ENCODE assay signal across 8 mouse cellular contexts in genomic region chr11:115153699-115154292, GRCm38 (mm10). TPM values are rescaled to one million over a fixed set of nuclear protein-coding genes. Genes with fewer than 3 reads are reported as not detected.
DNase-seq lines count a peak whose midpoint lies in the region; ATAC-seq and TF ChIP-seq lines count a peak whose summit lies in the region.

No protein-coding gene starts in this region.

- peak overlapping the region; percentile 56 for H3K27ac ChIP-seq in CH12.LX (ENCODE audit: insufficient read depth, low read depth)
- H3K27ac ChIP-seq in embryonic facial prominence, embryonic 13.5 days = no peak overlapping the region
- H3K27ac ChIP-seq in heart, embryonic 14.5 days (replicated peaks in 1 of 2; ENCODE audit: control insufficient read depth in 1 of 2, insufficient read depth in 1 of 2, low read depth in 2 of 2, low read length in 2 of 2) = no peak overlapping the region
- no peak overlapping the region for H3K27ac ChIP-seq in kidney, postnatal 0 days
- no peak overlapping the region for H3K27ac ChIP-seq in lung, embryonic 14.5 days (ENCODE audit: low read depth)
- no peak overlapping the region for H3K27ac ChIP-seq in neural tube, embryonic 15.5 days (replicated peaks)

- peak; percentile 75 for TF ChIP-seq POLR2A in CH12.LX (IDR thresholded peaks at IDR 0.05; ENCODE audit: low read depth, low read length)

- 1% methylated on average over 32 of the region's 35 CpGs for WGBS in embryonic facial prominence, embryonic 13.5 days
- under 1% methylated on average over 35 of the region's 35 CpGs for WGBS in heart, embryonic 14.5 days
- under 1% methylated on average over 35 of the region's 35 CpGs for WGBS in kidney, postnatal 0 days
- WGBS in lung, embryonic 14.5 days = under 1% methylated on average over 35 of the region's 35 CpGs
- under 1% methylated on average over 31 of the region's 35 CpGs for WGBS in neural tube, embryonic 15.5 days

- H3K79me2 ChIP-seq in CH12.LX (replicated peaks; ENCODE audit: control insufficient read depth, extremely low read depth, insufficient read depth, poor library complexity, severe bottlenecking) = no peaks in the 10 kb centered on the region

- TF ChIP-seq RAD21 in CH12.LX (IDR thresholded peaks at IDR 0.05; ENCODE audit: low read depth, low read length) = no peak; the same call in none of the 2 replicates

- dilution Hi-C loops in CH12.LX (cut with MboI; ENCODE audit: extremely low pct_ligation_motif_present, extremely low pct_unique_long_range_greater_than_20kb, low sequenced_read_pairs) = no loop called here

- ATAC-seq in embryonic facial prominence, embryonic 13.5 days (ENCODE audit: insufficient number of reproducible peaks, insufficient read depth, low FRiP score, low TSS enrichment, low read depth) = 0 out of 2 replicates have a peak, but pooled peaks have one; percentile 39
- ATAC-seq in heart, embryonic 14.5 days (ENCODE audit: insufficient number of reproducible peaks, insufficient read depth, low FRiP score, low read depth) = peak; percentile 51
- peak; percentile 77 for ATAC-seq in kidney, postnatal 0 days (replicated peaks; ENCODE audit: low FRiP score, low read depth)
- ATAC-seq in lung, embryonic 14.5 days (ENCODE audit: insufficient read depth) = peak; percentile 62; the same call in 1 of the 2 replicates
- ATAC-seq in neural tube, embryonic 15.5 days (ENCODE audit: low FRiP score) = peak; percentile 52; the same call in 1 of the 2 replicates

- in situ Hi-C loops in CH12.LX (cut with MboI; ENCODE audit: low pct_ligation_motif_present, low pct_unique_long_range_greater_than_20kb, low sequenced_read_pairs) = no loop called here

- peak overlapping the region; percentile 55 for H3K4me2 ChIP-seq in CH12.LX (ENCODE audit: insufficient read depth, low read depth, poor library complexity, severe bottlenecking)
- peak overlapping the region; percentile 53 for H3K4me2 ChIP-seq in embryonic facial prominence, embryonic 13.5 days
- H3K4me2 ChIP-seq in heart, embryonic 14.5 days (ENCODE audit: low read length) = peak overlapping the region; percentile 58
- peak overlapping the region; percentile 45 for H3K4me2 ChIP-seq in kidney, postnatal 0 days (ENCODE audit: low read length)
- H3K4me2 ChIP-seq in lung, embryonic 14.5 days = peak overlapping the region; percentile 53
- H3K4me2 ChIP-seq in neural tube, embryonic 15.5 days = peak overlapping the region; percentile 52

- TF ChIP-seq CTCF in CH12.LX (conservative IDR thresholded peaks at IDR 0.05 in 1 of 2, IDR thresholded peaks at IDR 0.05 in 1 of 2; ENCODE audit: low read depth in 2 of 2, low read length in 2 of 2) = peak; percentile 72 to 100
- peak; percentile 92 for TF ChIP-seq CTCF in kidney, postnatal 0 days (IDR thresholded peaks at IDR 0.05; ENCODE audit: low read depth)
- peak; percentile 89 for TF ChIP-seq CTCF in lung, embryonic 14.5 days (IDR thresholded peaks at IDR 0.05; ENCODE audit: low read depth)

- H3K4me1 ChIP-seq in CH12.LX (ENCODE audit: control insufficient read depth in 1 of 2, insufficient read depth in 2 of 2) = peaks cover 40 to 66% of the 10 kb centered on the region in 2 experiments
- peaks cover 30% of the 10 kb centered on the region for H3K4me1 ChIP-seq in embryonic facial prominence, embryonic 13.5 days
- H3K4me1 ChIP-seq in heart, embryonic 14.5 days (ENCODE audit: control insufficient read depth in 2 of 2, insufficient read depth in 2 of 2, low read length in 2 of 2) = peaks cover 12 to 21% of the 10 kb centered on the region in 2 experiments
- H3K4me1 ChIP-seq in kidney, postnatal 0 days (replicated peaks; ENCODE audit: insufficient read depth, low read length) = peaks cover 3% of the 10 kb centered on the region; the same call in 1 of the 2 replicates
- H3K4me1 ChIP-seq in lung, embryonic 14.5 days (ENCODE audit: insufficient read depth) = peaks cover 7% of the 10 kb centered on the region
- peaks cover 25% of the 10 kb centered on the region for H3K4me1 ChIP-seq in neural tube, embryonic 15.5 days

- H3K9me3 ChIP-seq in CH12.LX (replicated peaks; ENCODE audit: low read length) = peaks cover 16% of the 10 kb centered on the region
- H3K9me3 ChIP-seq in embryonic facial prominence, embryonic 13.5 days = peaks cover 3% of the 10 kb centered on the region; the same call in 1 of the 2 replicates
- 0 out of 2 replicates have a peak, but pooled peaks cover 6% of the 10 kb centered on the region for H3K9me3 ChIP-seq in heart, embryonic 14.5 days (ENCODE audit: control insufficient read depth, low read length)
- no peaks in the 10 kb centered on the region for H3K9me3 ChIP-seq in kidney, postnatal 0 days (replicated peaks; ENCODE audit: low read length)
- H3K9me3 ChIP-seq in lung, embryonic 14.5 days (ENCODE audit: low read depth, low read length) = no peaks in the 10 kb centered on the region
- no peaks in the 10 kb centered on the region for H3K9me3 ChIP-seq in neural tube, embryonic 15.5 days (replicated peaks)

- DNase-seq in CH12.LX (ENCODE audit: extremely low read depth) = peak; percentile 96
- peak; percentile 79 to 86 for DNase-seq in adrenal gland, postnatal 36 days
- DNase-seq in kidney, postnatal 0 days (ENCODE audit: low spot score) = peak; percentile 84
- DNase-seq in lung, embryonic 14.5 days = peak; percentile 81
- DNase-seq in thymus, postnatal 0 days (ENCODE audit: low spot score) = peak; percentile 89

- no peaks in the 10 kb centered on the region for H3K36me3 ChIP-seq in CH12.LX (replicated peaks in 1 of 2; ENCODE audit: control insufficient read depth in 1 of 2, insufficient read depth in 1 of 2, low read length in 1 of 2)
- no peaks in the 10 kb centered on the region for H3K36me3 ChIP-seq in embryonic facial prominence, embryonic 13.5 days
- no peaks in the 10 kb centered on the region for H3K36me3 ChIP-seq in heart, embryonic 14.5 days (ENCODE audit: control insufficient read depth, insufficient read depth, low read length)
- H3K36me3 ChIP-seq in kidney, postnatal 0 days (ENCODE audit: insufficient read depth, low read length) = no peaks in the 10 kb centered on the region
- H3K36me3 ChIP-seq in lung, embryonic 14.5 days (ENCODE audit: insufficient read depth) = no peaks in the 10 kb centered on the region
- no peaks in the 10 kb centered on the region for H3K36me3 ChIP-seq in neural tube, embryonic 15.5 days

- peak overlapping the region; percentile 30; the same call in 1 of the 2 replicates for H3K9ac ChIP-seq in CH12.LX (ENCODE audit: insufficient read depth, low read depth)
- H3K9ac ChIP-seq in embryonic facial prominence, embryonic 13.5 days = 0 out of 2 replicates have a peak overlapping the region, but pooled peaks have one; percentile 33
- H3K9ac ChIP-seq in heart, embryonic 14.5 days (ENCODE audit: low read length) = peak overlapping the region; percentile 38; the same call in 1 of the 2 replicates
- H3K9ac ChIP-seq in kidney, postnatal 0 days (ENCODE audit: low read depth, low read length) = no peak overlapping the region
- 0 out of 2 replicates have a peak overlapping the region, but pooled peaks have one; percentile 28 for H3K9ac ChIP-seq in lung, embryonic 14.5 days
- H3K9ac ChIP-seq in neural tube, embryonic 15.5 days (replicated peaks) = no peak overlapping the region

- peak overlapping the region; percentile 25 to 57 (median 55) for H3K4me3 ChIP-seq in CH12.LX (replicated peaks in 1 of 3; ENCODE audit: low read depth in 2 of 3, low read length in 2 of 3, poor library complexity in 1 of 3)
- peak overlapping the region; percentile 37 for H3K4me3 ChIP-seq in embryonic facial prominence, embryonic 13.5 days
- H3K4me3 ChIP-seq in heart, embryonic 14.5 days (ENCODE audit: control insufficient read depth in 1 of 2, insufficient read depth in 1 of 2, low read depth in 1 of 2, low read length in 2 of 2) = peak overlapping the region; percentile 33 to 34
- H3K4me3 ChIP-seq in kidney, postnatal 0 days (replicated peaks; ENCODE audit: low read depth, low read length) = peak overlapping the region; percentile 14; the same call in 1 of the 2 replicates
- peak overlapping the region; percentile 28 for H3K4me3 ChIP-seq in lung, embryonic 14.5 days (ENCODE audit: low read depth, low read length)
- peak overlapping the region; percentile 29 for H3K4me3 ChIP-seq in neural tube, embryonic 15.5 days (replicated peaks)

- H3K27me3 ChIP-seq in CH12.LX (replicated peaks) = peaks cover 13% of the 10 kb centered on the region
- peaks cover 52% of the 10 kb centered on the region for H3K27me3 ChIP-seq in embryonic facial prominence, embryonic 13.5 days
- peaks cover 37% of the 10 kb centered on the region for H3K27me3 ChIP-seq in heart, embryonic 14.5 days (ENCODE audit: control insufficient read depth, insufficient read depth, low read length)
- no peaks in the 10 kb centered on the region for H3K27me3 ChIP-seq in kidney, postnatal 0 days (ENCODE audit: insufficient read depth, low read length)
- H3K27me3 ChIP-seq in lung, embryonic 14.5 days (ENCODE audit: insufficient read depth, low read length) = peaks cover 22% of the 10 kb centered on the region
- peaks cover 47% of the 10 kb centered on the region for H3K27me3 ChIP-seq in neural tube, embryonic 15.5 days (replicated peaks)

- TF ChIP-seq EP300 in CH12.LX (IDR thresholded peaks at IDR 0.05; ENCODE audit: low read length) = peak; percentile 45; the same call in 1 of the 2 replicates

RNA-seq across cellular contexts. Expression of gene Slc9a3r1, which starts 9.3 kb away (rescaled TPM):
- total RNA-seq in CH12.LX (2012; rRNA removed) = 69.0 and 70.1 TPM in 2 replicates
- 43.5 and 51.9 TPM in 2 replicates for total RNA-seq in CH12.LX (2014; rRNA removed)
- 63.7 and 64.6 TPM in 2 replicates for polyA plus RNA-seq in CH12.LX (2012; ENCODE audit: insufficient read length, low read depth)
- 10 to 100 TPM; 18.1 to 20.3 TPM for total RNA-seq in adrenal gland, postnatal 36 days (2021)
- 28.3 and 36.0 TPM in 2 replicates for polyA plus RNA-seq in embryonic facial prominence, embryonic 13.5 days (2015; fragmentation: Nextera tagmentation; extraction: Ambion mirVana)
- polyA plus RNA-seq in heart, embryonic 14.5 days (2014; fragmentation: Nextera tagmentation; extraction: Ambion mirVana) = 18.0 and 21.9 TPM in 2 replicates
- 163 and 172 TPM in 2 replicates for polyA plus RNA-seq in kidney, postnatal 0 days (2015; fragmentation: Nextera tagmentation; extraction: Ambion mirVana)
- 52.3 and 52.6 TPM in 2 replicates for polyA plus RNA-seq in lung, embryonic 14.5 days (2014; fragmentation: Nextera tagmentation; extraction: Ambion mirVana)
- polyA plus RNA-seq in neural tube, embryonic 15.5 days (2015; fragmentation: Nextera tagmentation; extraction: Ambion mirVana) = 45.5 and 80.6 TPM in 2 replicates
- polyA plus RNA-seq in thymus, postnatal 0 days (2015; fragmentation: Nextera tagmentation; extraction: Ambion mirVana) = 255 and 279 TPM in 2 replicates

RNA-seq across cellular contexts. Expression of gene Cd300lf, which starts 20.0 kb away (rescaled TPM):
- 35.3 and 36.1 TPM in 2 replicates for total RNA-seq in CH12.LX (2012; rRNA removed)
- 13.5 and 15.5 TPM in 2 replicates for total RNA-seq in CH12.LX (2014; rRNA removed)
- polyA plus RNA-seq in CH12.LX (2012; ENCODE audit: insufficient read length, low read depth) = 36.9 and 38.9 TPM in 2 replicates
- total RNA-seq in adrenal gland, postnatal 36 days (2021) = 1 to 10 TPM in 1 of 2 experiments, under 1 TPM in 1; 0.69 to 1.0 TPM
- 0.38 and 0.56 TPM in 2 replicates for polyA plus RNA-seq in embryonic facial prominence, embryonic 13.5 days (2015; fragmentation: Nextera tagmentation; extraction: Ambion mirVana)
- 0.22 and 0.61 TPM in 2 replicates for polyA plus RNA-seq in heart, embryonic 14.5 days (2014; fragmentation: Nextera tagmentation; extraction: Ambion mirVana)
- 0.33 TPM in 2 replicates for polyA plus RNA-seq in kidney, postnatal 0 days (2015; fragmentation: Nextera tagmentation; extraction: Ambion mirVana)
- polyA plus RNA-seq in lung, embryonic 14.5 days (2014; fragmentation: Nextera tagmentation; extraction: Ambion mirVana) = 0.91 and 1.1 TPM in 2 replicates
- polyA plus RNA-seq in neural tube, embryonic 15.5 days (2015; fragmentation: Nextera tagmentation; extraction: Ambion mirVana) = 0.20 and 0.27 TPM in 2 replicates
- 0.76 and 2.0 TPM in 2 replicates for polyA plus RNA-seq in thymus, postnatal 0 days (2015; fragmentation: Nextera tagmentation; extraction: Ambion mirVana)

RNA-seq across cellular contexts. Expression of gene Tmem104, which starts 33.5 kb away (rescaled TPM):
- total RNA-seq in CH12.LX (2012; rRNA removed) = 15.7 and 16.1 TPM in 2 replicates
- total RNA-seq in CH12.LX (2014; rRNA removed) = 1.6 and 3.5 TPM in 2 replicates
- 10.3 and 10.8 TPM in 2 replicates for polyA plus RNA-seq in CH12.LX (2012; ENCODE audit: insufficient read length, low read depth)
- 10 to 100 TPM; 19.9 to 23.2 TPM for total RNA-seq in adrenal gland, postnatal 36 days (2021)
- 11.9 and 13.9 TPM in 2 replicates for polyA plus RNA-seq in embryonic facial prominence, embryonic 13.5 days (2015; fragmentation: Nextera tagmentation; extraction: Ambion mirVana)
- 6.5 and 8.4 TPM in 2 replicates for polyA plus RNA-seq in heart, embryonic 14.5 days (2014; fragmentation: Nextera tagmentation; extraction: Ambion mirVana)
- 12.0 and 12.6 TPM in 2 replicates for polyA plus RNA-seq in kidney, postnatal 0 days (2015; fragmentation: Nextera tagmentation; extraction: Ambion mirVana)
- polyA plus RNA-seq in lung, embryonic 14.5 days (2014; fragmentation: Nextera tagmentation; extraction: Ambion mirVana) = 11.4 and 14.3 TPM in 2 replicates
- 11.7 TPM in 2 replicates for polyA plus RNA-seq in neural tube, embryonic 15.5 days (2015; fragmentation: Nextera tagmentation; extraction: Ambion mirVana)
- 8.6 and 10.8 TPM in 2 replicates for polyA plus RNA-seq in thymus, postnatal 0 days (2015; fragmentation: Nextera tagmentation; extraction: Ambion mirVana)

RNA-seq across cellular contexts. Expression of gene Nat9, which starts 33.9 kb away (rescaled TPM):
- total RNA-seq in CH12.LX (2012; rRNA removed) = 51.7 and 74.0 TPM in 2 replicates
- total RNA-seq in CH12.LX (2014; rRNA removed) = 20.7 and 30.6 TPM in 2 replicates
- 24.1 and 34.0 TPM in 2 replicates for polyA plus RNA-seq in CH12.LX (2012; ENCODE audit: insufficient read length, low read depth)
- 10 to 100 TPM; 26.7 to 29.4 TPM for total RNA-seq in adrenal gland, postnatal 36 days (2021)
- 21.2 and 23.9 TPM in 2 replicates for polyA plus RNA-seq in embryonic facial prominence, embryonic 13.5 days (2015; fragmentation: Nextera tagmentation; extraction: Ambion mirVana)
- polyA plus RNA-seq in heart, embryonic 14.5 days (2014; fragmentation: Nextera tagmentation; extraction: Ambion mirVana) = 16.5 and 16.6 TPM in 2 replicates
- polyA plus RNA-seq in kidney, postnatal 0 days (2015; fragmentation: Nextera tagmentation; extraction: Ambion mirVana) = 26.8 TPM in 2 replicates
- polyA plus RNA-seq in lung, embryonic 14.5 days (2014; fragmentation: Nextera tagmentation; extraction: Ambion mirVana) = 17.9 and 18.7 TPM in 2 replicates
- polyA plus RNA-seq in neural tube, embryonic 15.5 days (2015; fragmentation: Nextera tagmentation; extraction: Ambion mirVana) = 22.0 and 22.8 TPM in 2 replicates
- 19.3 and 20.1 TPM in 2 replicates for polyA plus RNA-seq in thymus, postnatal 0 days (2015; fragmentation: Nextera tagmentation; extraction: Ambion mirVana)

Comparison
In these comparisons a context has a peak if more than half of its experiments do, and no peak if none do; other contexts are left out.
1. H3K9ac ChIP-seq: peak in CH12.LX (single experiment), embryonic facial prominence, embryonic 13.5 days (single experiment), heart, embryonic 14.5 days (single experiment) and lung, embryonic 14.5 days (single experiment); none in kidney, postnatal 0 days (single experiment) and neural tube, embryonic 15.5 days (single experiment).
2. RNA of gene Cd300lf, which starts 20.0 kb away (polyA plus RNA-seq): 36.9 to 38.9 TPM in CH12.LX; 0.76 to 2.0 TPM in thymus, postnatal 0 days, 0.91 to 1.1 TPM in lung, embryonic 14.5 days, 0.38 to 0.56 TPM in embryonic facial prominence, embryonic 13.5 days, 0.33 TPM in kidney, postnatal 0 days, 0.20 to 0.27 TPM in neural tube, embryonic 15.5 days and 0.22 to 0.61 TPM in heart, embryonic 14.5 days; every median in the first group is over 10 times any median in the second.
3. Peak in every context shown above with its lines, with median percentiles within 50 percentile points of each other: DNase-seq, H3K4me2 ChIP-seq, H3K4me3 ChIP-seq, CTCF ChIP-seq and ATAC-seq.